Mouse (Mus musculus) lung, postnatal 4 days (tissue): ENCODE results near the gene Asphd1.

Source experiments
- DNase-seq, 2 experiments: peaks; one replicate each; pipeline ENCODE4 v3.0.0; 2021

Asphd1 gene

DNA sequence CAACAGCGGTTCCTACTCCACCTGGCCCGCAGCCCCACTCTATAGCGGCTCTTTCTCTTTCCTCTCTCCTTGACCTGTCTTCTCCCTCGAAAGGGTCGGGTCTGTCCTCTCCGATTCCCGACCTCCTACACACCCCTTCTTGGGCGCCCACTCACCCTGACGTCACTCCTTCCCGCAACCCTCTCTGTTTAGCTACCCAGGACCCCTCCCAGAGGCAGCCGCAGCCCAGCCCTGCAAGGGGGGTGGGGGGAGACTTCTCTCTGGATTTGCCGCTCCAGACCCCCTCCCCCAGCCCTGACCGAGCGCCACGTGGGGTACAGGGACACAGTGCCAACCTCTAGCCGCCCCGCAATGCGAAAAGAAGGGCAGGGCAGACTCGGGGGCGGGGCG lies at the start of gene Asphd1:
Gene Asphd1 (minus strand): TSS at position 180 of the 390 bp plus-strand sequence.
- DNase-seq, result no peak

DNA sequence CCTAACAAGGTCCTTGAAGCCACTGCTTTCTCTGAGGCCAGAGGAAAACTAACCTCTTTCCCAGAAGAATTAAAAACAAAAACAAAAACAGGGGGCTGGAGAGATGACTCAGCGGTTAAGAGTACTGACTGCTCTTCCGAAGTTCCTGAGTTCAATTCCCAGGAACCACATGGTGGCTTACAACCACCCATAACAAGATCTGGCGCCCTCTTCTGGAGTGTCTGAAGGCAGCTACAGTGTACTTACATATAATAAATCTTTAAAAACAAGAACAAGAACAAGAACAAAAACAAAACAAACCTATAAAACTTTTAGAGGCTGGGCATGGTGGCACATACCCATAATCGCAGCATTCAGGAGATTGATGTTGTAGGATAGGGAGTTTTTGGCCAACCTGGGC lies 47.1 kb upstream of the Asphd1 start:
- DNase-seq, result no peak

DNA sequence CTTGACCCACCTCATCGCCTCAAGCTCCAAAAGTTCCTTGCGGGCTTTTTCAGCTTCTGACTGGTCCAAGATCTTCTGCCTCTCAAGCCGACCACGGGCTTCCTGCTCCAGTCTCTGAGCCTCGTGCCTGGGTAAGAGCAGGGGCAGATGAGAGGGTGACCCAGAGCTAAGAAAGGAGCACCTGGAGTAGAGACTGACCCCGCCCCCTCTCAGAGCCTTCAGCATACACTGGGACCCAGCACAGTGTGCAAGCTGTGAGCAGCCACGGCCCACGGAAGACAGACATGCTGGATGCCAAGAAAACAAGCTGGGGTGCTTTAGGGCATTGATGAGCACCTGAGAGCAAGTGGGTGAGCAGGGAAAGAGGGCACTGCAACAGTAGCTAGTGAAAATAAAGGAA lies 39.4 kb upstream of the Asphd1 start:
- no peak for DNase-seq

DNA sequence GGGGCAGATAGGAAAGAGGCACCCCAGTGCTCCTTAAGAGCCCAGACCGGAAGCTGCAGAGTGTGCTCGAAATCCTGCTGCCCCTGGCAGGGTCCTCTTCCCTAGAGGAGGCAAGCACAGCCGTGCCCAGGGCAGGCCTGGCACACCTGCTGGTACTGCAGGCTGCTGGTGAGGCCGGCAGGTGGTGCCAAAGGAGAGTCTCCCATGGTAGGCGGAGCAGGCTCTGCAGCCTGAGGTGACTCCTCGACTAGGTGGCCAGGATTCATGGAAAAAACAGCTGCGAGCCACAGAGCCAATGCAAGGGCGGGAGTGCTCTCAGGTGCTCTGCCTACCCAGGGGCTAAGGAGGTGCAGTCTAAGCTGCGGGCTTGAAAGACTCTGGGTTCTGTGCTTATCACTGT lies 36.9 kb upstream of the Asphd1 start:
- peak; percentile 56 to 67 for DNase-seq

DNA sequence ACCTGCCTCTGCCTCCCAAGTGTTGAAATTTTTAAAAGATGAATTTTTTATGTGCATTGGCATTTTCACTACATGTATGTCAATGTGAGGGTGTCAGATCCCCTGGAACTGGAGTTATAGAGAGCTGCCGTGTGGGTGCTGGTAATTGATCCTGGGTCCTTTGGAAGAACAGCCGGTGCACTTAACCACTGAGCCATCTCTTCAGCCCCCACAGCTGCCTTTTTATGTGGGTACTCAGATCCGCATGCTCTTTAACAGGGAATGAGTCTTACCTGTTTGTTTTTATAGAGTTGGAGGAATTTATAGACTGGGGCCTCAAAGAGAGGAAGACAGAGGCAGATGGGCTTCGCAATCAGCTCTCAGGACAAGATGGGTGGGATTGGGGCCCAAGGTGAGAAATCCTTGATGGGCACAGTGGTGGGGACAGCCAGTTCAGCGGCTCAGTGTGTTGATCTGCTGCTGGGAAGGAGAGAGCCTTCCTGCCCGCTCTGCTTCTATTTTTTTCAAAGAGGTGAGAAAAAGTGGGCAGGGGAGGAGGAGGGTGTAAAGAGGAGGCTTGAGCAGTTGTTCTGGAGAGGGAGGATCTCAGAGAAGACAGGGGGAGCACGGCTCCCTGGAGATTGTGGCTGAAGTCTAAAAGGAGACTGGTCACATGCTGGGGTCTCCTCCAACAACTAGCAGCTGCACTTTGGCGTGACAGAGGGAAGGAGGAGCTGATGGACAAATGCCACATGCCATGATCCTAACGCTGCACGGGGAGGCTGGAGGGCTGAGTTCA lies 35.5 kb upstream of the Asphd1 start:
- peak; percentile 26 to 68 for DNase-seq

DNA sequence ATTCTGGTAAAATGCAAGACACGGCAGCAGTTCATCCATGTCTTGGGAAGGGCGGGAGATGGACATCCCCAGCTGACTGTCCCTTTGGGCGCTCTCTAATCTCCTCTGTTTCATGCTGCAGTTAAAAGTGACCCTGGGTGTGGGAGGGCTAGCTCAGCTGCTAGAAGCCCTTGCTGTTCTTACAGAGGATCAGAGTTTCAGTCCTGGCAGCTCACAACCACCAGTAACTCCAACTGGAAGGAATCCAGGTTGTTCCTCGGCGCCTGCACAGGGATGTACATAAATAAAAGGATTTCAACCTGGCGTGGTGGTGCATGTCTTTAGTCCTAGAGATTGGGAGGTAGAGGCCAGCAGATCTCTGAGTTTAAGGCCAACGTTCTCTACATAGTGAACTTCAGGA lies 33.7 kb upstream of the Asphd1 start:
- DNase-seq, result no peak

DNA sequence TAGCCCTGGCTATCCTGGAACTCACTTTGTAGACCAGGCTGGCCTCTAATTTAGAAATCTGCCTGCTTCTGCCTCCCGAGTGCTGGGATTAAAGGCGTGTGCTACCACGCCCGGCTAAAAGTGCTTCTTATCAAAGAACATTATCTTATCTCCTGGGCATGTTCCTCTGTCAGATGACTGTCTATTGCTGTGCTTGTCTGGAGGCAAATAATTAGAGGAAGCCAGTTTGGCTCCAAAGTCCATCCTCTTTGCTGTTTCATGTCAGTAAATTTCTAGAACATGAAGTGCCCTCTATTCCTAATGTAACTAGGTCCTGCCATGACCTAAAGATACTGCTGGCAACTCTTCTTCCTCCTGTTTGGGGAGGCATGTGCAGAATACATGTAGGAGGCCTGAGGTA lies 32.7 kb upstream of the Asphd1 start:
- DNase-seq, result no peak

DNA sequence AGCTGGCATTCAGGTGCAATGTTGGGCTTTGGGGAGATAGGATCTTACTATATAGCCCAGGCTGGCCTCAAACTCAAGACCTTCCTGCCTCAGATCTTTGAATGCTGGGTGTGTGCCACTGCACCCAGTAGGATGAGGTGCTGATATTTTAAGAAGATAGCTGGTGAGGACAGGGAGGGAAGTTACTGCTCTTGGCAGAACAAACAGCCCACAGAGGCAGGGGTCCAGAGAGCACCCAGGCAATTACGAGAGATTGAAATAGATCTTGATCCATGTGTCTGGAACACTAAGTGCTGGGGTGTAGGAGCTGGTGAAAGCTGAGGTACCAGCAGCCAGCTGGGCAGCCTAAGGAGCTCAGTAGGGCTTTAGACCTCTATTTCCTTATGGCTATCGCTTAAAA lies 32.2 kb upstream of the Asphd1 start:
- DNase-seq, result no peak

DNA sequence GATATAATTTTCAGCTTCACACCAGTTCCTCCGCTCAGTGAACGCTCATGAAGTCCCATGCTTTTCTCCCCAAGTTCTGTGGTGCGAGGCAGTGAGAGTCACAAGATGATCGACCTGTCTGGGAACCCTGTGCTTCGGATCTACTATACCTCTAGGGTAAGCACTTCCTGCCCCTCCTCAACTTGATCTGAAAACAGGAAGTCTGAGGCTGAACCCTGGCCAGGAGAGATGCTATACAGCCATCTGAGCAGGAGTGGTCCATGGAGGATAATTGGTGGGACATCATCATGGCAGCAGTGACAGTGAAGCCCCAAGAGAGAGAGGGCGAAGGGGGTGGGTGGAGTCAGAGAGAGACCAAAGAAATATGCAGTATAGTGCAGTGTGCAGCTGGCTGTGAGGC lies 29.5 kb upstream of the Asphd1 start:
- no peak for DNase-seq

DNA sequence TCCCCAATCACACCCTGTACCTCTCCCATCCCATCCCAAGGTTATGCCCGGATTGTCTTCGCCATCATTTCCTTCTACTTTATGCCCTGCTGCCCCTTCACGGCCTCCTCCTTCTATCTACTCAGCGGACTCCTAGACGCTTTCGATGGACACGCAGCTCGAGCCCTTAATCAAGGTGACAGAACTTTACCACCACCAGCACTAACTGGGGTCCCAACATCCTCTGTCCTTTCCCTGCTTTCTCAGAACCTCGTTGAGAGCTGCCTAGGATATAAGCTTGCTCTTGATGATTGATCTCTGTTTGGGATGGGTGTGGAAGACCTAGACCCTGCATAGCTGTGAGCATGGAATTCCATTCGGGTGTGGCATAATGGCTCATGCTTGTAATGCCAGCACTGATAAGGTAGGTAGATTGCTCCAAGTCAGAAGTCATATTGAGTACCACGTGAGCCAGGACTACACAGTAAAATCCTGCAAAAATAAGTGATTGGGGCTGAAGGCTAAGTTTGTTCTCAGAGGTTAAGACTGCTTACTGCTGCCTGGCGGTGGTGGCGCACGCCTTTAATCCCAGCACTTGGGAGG lies 27.6 kb upstream of the Asphd1 start:
- DNase-seq, result peak in 1 of 2 experiments; percentile 15

DNA sequence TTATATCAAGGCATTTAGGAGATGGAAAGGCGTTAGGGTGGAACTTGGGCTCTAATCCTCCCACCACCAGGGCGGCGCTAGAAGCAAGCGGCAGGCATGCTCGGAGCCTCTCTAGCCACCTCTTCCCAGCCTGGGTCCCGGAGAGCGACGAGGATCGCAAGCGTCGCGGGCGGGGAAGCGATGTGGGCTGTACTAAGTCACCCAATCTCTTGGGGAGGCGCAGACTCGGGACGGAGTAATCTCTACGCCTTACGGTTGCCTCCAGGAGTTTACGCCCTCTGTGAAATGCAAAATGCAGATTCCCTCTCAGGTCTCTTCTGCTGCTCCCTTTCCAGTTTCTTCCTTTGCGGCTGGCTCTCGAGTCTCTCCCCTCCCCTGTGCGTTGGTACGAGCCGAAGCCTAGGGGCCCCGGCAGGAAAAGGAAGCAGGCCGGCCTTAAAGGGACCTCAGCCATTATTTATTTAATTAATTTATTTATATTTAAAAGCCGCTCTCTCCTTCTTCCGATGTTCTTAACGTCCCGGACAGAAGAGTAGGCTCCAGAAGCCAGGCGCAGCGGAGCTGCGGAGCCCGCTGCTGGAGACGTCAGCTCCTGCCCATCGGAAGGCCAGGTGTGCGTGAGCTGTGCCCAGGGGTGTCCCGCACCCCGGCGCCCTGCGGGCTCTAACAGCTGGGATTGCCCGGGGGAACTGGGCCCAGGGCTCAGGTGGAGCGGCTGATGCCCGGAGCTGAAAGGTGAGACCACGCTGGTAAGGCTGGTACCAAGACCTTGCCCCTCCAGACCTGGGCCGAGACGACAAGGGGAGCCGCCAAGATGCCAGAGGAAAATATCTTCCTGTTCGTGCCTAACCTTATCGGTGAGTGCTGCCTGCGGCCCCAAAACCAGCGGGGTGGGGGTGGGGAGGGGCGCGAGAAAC lies 26.8 kb upstream of the Asphd1 start, which contains the start of gene Cdiptos:
Gene Cdiptos (minus strand): TSS at position 149 of the 917 bp plus-strand sequence.
- peak; percentile 95 to 97 for DNase-seq

DNA sequence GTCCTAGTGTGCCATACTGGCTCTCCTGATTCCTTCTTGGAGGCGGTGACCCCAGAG lies 26.3 kb upstream of the Asphd1 start, which contains the start of gene Cdipt:
Gene Cdipt (plus strand): TSS at position 22 of the 57 bp plus-strand sequence.
- no peak for DNase-seq

DNA sequence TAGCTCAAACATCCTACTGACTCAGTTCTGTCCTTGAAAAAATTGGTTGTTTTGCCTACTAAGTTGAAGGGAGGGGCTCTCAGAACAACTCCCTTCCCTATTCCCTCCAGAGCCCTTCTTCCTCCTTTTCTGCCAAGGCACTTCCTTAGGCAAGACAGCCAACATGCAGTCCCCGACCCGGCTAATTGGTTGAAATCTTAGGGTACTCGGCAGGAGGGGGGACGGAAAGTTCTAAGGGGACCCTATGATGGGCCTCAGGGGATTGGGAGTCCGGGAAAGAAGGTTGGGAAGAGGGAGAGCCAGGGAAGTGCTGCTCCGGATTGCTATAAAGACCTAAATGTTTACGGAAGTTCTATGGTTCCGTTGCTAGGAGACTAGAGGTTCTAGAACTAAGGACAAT lies 26.1 kb upstream of the Asphd1 start:
- DNase-seq, result no peak

DNA sequence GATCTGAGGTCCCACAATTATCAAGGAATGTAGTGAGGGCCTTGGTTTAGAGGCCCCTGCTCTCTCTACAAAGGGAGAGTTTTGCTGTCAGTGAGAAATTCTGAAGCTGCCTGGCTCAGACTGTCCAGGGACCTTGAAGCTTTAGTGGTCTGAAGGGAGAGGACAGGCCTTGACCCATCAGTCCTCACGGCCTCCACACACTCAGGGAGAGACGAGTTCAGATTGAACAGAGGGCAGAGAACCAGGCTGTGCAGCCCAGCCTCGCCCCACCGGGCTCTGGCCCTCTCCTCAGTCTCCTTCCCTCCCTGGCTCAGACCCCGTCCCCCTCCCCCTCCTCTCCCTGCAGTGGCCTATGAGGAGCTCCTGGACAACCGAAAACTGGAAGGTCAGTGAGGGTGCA lies 18.0 kb upstream of the Asphd1 start:
- DNase-seq, result no peak

DNA sequence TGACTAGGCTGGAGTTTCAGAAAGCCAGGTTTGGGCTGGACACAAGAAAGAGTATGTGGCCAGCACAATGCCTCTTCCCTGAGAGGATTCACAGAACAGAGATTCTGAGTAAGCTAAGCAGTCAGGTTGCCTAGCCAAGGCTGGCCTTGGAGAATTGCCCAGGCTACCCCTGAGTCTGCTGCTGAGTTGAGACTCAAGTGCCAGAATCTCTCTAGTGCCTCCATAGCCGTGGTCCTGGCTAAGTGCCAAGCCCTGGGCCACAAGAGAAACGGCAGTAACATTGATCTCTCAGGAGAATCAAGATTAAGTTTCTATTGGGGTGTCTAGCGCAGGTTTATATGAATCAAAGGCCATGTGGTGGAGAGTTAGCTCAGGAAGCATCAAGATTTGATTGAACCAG lies 16.2 kb upstream of the Asphd1 start:
- no peak for DNase-seq

DNA sequence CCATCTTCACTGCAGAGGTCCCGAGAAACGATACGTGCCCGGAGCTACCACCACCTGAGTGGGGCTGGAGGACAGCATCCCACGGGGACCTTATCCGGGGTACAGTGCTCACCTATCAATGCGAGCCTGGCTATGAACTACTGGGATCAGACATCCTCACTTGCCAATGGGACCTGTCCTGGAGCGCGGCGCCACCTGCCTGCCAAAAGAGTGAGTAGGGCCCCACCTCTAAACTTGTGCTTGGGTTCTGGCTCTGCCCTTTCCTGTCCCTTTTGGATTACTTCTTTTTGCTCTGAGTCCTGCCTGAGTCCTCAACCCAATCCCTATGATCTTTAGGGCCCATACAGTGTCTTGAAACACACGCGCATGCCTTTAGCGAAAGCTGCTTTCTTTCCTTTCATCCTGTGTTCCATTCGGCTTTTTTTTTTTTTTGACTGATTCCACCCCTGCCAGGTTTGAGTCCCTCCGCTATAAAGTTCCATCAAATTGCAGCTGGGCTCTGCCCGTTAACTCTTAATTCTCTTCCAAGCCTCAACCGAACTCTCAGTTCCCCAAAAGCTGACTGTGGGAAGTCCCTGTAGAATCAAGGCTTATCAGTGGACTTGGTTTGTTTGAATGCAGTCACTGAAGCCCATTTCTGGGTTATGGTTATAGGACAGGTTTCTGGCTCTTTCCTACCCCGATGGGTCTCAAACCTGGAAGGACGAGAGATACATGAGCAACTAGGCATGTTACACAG lies 14.3 kb upstream of the Asphd1 start:
- DNase-seq, result peak; percentile 49 to 55

DNA sequence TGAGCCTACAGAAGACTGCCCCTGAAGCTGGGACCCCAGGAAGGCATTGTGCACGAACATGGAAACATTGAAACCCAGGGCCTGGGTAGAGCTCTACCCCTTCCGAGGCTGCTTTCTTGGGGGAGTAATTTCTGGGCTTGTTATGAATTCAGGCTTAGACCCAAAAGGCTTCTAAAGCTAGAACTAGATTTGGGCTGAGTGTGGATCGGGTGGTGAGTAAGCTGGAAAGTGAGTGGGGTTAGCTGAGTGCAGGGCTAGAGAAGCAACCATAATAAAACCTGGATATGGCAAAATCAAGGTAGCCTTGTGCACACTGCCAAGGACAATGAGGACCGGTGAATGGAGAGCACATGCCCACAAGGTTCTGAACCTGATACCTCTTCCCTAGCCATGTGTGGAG lies 12.6 kb upstream of the Asphd1 start:
- no peak for DNase-seq

DNA sequence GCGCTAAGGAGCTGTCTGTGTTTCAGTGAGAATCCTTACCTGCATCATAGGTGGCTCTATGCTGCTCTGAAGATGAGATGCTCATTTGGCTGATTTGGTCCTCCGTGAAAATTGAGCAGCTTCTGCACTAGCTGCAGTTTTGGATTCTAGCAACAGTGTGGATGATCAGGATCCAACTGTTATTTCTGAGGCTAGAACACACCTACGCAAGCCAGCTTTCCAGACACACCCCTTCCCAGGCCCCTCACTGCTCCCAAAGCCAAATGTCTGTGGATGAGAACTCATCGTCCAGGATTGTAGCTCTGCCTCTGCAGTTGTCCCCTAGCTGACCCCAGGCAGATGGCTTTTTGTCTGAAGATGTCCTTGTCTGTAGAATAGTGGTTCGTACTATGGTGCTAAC lies 11.7 kb upstream of the Asphd1 start:
- no peak for DNase-seq

DNA sequence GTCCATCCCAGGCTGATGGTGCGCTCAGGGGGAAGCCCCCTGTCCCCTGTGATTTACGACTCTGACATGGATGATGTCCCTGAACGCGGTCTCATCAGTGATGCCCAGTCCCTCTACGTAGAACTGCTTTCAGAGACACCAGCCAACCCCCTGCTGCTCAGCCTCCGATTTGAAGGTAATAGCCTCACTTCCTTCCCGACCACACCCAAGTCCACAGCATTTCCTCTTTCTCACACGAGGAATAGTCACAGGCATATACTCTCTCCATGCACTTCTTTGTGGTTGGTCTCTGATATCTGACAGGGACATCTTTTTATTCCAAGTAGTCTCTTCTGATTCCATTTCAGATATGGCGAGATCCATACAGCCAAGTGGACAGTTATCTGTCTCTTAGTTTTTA lies 10.4 kb upstream of the Asphd1 start:
- no peak for DNase-seq

DNA sequence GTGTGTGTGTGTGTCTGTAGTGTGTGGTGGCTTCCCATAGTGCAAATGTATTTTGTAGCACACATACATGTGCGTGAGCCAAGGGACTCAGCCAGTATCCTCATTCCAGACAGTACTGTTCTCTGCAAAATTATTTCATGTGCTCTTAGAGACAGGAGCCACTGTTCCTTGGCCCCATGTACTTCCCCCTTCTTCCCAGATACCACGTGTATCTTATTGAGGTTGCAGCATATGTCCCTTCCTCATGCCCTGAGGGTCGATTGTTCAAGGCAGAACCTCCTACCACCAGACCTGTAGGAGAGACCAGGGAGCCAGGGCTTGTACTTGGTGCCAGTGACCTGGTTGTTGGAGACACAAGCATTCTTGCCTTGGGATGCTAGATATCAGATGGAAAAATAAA lies 5.7 kb upstream of the Asphd1 start:
- DNase-seq, result no peak

DNA sequence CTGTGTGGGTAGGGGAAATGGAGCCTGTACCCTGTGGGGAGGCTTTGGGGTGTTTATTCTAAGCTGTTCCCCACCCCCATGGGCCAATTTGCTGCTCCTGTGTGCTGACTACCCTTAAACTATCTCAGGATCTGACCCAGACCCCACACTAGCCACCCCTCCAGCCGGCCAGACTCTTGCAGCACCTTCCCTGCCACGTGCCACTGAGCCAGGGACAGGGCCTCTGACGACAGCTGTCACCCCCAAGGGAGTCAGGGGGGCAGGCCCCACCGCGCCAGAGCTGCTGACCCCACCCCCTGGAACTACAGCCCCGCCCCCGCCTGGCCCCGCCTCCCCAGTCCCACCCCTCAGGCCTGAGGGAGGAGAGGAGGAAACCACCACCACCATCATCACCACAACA lies 3.3 kb upstream of the Asphd1 start:
- no peak for DNase-seq

DNA sequence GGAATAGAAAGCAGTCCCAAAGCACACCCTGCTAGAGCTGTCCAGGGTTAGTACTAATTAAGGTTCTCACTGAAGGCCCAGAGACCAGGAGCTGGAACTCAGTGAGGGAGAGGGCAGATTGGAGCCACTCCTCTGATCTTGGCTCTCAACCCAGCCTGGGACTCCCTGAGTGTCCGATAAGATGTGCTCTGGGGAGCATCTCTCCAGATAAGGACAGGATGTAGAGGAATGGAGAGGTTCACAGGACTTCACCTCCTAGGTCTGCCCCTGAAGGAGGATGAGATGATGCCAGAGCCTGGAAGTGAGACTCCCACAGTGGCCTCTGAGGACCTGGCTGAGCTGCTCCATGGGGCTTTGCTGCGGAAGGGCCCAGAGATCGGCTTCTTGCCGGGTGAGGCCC lies 2.4 kb upstream of the Asphd1 start:
- no peak for DNase-seq
